Mouse (Mus musculus) neural tube, embryonic 15.5 days (tissue): ENCODE results near the gene Tgfbi. TPM values are rescaled to one million over a fixed set of nuclear protein-coding genes. Genes with fewer than 3 reads are reported as not detected.

Source experiments
- ATAC-seq: fragments of 200-750 bp; cut with Nextera tagmentation; 2 replicates; pipeline ENCODE4 v1.8.0; 2017; ENCODE audit warnings: mild to moderate bottlenecking, moderate TSS enrichment, moderate library complexity; ENCODE audit not compliant: low FRiP score
- H3K27ac ChIP-seq: fragments of 300-500 bp; sonication (generic); replicated peaks from 2 replicates; pipeline ENCODE4 v1.5.1; 2015; ENCODE audit warnings: mild to moderate bottlenecking, inconsistent platforms
- H3K27me3 ChIP-seq: fragments of 300-500 bp; sonication (generic); replicated peaks from 2 replicates; pipeline ENCODE4 v1.6.1; 2015; ENCODE audit warnings: inconsistent platforms
- H3K36me3 ChIP-seq: fragments of 300-500 bp; sonication (generic); 2 replicates; pipeline ENCODE4 v1.6.1; 2015; ENCODE audit warnings: inconsistent platforms
- H3K4me1 ChIP-seq: fragments of 300-500 bp; sonication (generic); 2 replicates; pipeline ENCODE4 v1.6.1; 2015; ENCODE audit warnings: inconsistent platforms
- H3K4me2 ChIP-seq: fragments of 300-500 bp; sonication (generic); 2 replicates; pipeline ENCODE4 v1.6.1; 2015; ENCODE audit warnings: inconsistent platforms, mild to moderate bottlenecking, moderate library complexity
- H3K4me3 ChIP-seq: fragments of 300-500 bp; sonication (generic); replicated peaks from 2 replicates; pipeline ENCODE4 v1.5.1; 2015; ENCODE audit warnings: mild to moderate bottlenecking, inconsistent platforms
- H3K9ac ChIP-seq: fragments of 300-500 bp; sonication (generic); replicated peaks from 2 replicates; pipeline ENCODE4 v1.6.1; 2015; ENCODE audit warnings: mild to moderate bottlenecking, inconsistent platforms
- H3K9me3 ChIP-seq: fragments of 300-500 bp; sonication (generic); replicated peaks from 2 replicates; pipeline ENCODE4 v1.6.1; 2016; ENCODE audit warnings: inconsistent platforms
- whole genome bisulfite sequencing: fragments of 180-500 bp; shearing (Covaris S2); methylation state at CpG from one replicate; pipeline ENCODE4 v1.1.7; 2015; ENCODE audit warnings: mixed read lengths; 5-methylcytosine and 5-hydroxymethylcytosine counted together
- polyA plus RNA-seq: library from polyadenylated mRNA; unstranded; fragments of >200 nt; fragmentation: Nextera tagmentation; extraction: Ambion mirVana; gene quantifications from 2 replicates; pipeline ENCODE4 v1.2.1, GENCODE M21; 2015

Tgfbi gene
- polyA plus RNA-seq = 7.7 and 26.4 TPM in 2 replicates

DNA sequence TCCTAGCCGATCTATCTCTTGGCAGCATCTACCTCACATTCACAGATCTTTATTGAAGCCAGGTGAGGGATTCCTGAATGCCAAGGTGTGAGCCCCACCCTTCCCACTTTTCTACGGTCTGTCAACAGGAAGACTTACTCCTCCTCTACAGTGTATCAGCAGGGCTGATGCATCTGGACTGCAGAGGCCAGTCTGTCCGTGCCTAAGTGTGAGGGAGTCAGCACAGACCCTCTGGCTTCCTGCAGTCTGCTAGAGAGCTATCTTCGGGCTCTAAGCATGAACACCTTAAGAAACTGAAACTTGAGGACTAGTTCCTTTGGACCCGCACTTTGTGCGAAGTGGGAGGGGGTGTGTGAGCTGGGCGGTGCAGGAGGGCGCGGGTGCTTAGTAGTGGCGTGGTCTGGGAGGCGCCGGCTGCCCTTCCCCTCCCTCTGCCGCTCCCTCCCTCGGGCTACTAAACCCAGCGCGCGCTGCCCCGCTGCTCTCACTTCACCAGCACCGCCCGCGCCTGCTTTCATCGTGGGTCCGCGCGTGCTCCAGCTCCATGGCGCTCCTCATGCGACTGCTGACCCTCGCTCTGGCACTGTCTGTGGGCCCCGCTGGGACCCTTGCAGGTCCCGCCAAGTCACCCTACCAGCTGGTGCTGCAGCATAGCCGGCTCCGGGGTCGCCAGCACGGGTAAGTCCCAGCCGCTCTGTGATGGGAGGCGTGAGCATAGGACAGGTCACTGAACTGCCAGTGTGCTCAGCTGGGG lies at the start of gene Tgfbi:
Gene Tgfbi (plus strand): TSS at position 421 of the 754 bp plus-strand sequence.
- Histone ChIP-seq H3K27me3 (peaks cover 25% of the 10 kb centered on the region), H3K27ac (no peak within 1 kb of the TSS), H3K4me3 (peak within 1 kb of the TSS; percentile 47), H3K36me3 (no peaks in the 10 kb centered on the region), H3K4me1 (peaks cover 47% of the 10 kb centered on the region), H3K9me3 (no peaks in the 10 kb centered on the region), H3K4me2 (peak within 1 kb of the TSS; percentile 97), H3K9ac (peak within 1 kb of the TSS; percentile 60)
- WGBS = 3% methylated on average over 36 of the region's 36 CpGs
- peak; percentile 50; the same call in 1 of the 2 replicates for ATAC-seq

DNA sequence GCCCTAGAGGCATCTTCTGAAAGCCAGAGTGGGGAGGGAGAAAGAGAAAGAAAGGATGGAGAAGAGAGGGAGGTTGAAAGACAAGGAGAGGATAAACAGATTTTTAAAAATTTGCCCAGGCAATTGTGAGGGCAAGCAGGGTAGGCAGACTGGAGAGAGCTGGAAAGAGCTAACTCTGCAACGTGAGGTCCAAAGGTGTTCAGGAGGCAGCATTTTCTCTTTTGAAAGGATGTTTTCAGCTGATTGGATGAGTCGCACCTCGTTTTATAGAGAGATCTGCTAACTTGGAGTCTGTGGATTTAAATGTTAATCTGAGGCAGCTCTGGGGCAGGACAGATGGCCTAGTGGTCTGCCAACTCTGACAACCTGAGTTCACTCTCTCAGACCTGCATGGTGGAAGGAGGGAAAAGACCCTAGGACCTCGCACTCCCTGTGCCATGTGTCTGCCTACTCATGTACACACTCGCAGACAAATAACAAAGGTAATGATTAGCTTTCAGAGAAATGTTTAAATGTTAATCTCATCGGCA lies 49.4 kb upstream of the Tgfbi start:
- no peaks in the 10 kb centered on the region for H3K4me1 ChIP-seq
- H3K9me3 ChIP-seq = no peaks in the 10 kb centered on the region
- H3K9ac ChIP-seq = no peak overlapping the region
- H3K27ac ChIP-seq = no peak overlapping the region
- H3K27me3 ChIP-seq = no peaks in the 10 kb centered on the region
- no peak overlapping the region for H3K4me3 ChIP-seq
- ATAC-seq = no peak
- 86% methylated on average over 6 of the region's 6 CpGs for WGBS
- H3K4me2 ChIP-seq = no peak overlapping the region
- no peaks in the 10 kb centered on the region for H3K36me3 ChIP-seq

DNA sequence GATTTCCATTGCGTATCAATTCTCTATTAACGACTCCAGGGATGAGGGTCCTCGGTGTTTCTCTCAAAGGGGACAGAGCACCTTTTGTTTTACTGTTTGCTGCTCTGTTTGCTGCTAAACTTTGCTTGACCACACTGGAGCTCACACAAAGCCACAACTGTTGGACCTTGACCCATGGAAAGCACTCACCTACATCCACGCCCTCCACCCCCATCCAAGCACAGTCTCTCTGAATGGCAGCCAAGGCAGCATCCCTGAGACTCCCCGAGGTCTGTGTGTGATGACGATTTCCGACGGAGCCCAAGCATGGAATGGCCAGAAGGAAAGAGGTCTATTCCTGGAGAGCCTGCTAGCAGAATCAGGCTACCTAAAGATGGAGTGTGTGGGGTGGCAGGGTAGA lies 48.2 kb upstream of the Tgfbi start:
- no peak overlapping the region for H3K4me3 ChIP-seq
- peaks cover under 1% of the 10 kb centered on the region; the same call in 1 of the 2 replicates for H3K4me1 ChIP-seq
- H3K36me3 ChIP-seq = no peaks in the 10 kb centered on the region
- no peak overlapping the region for H3K4me2 ChIP-seq
- H3K9me3 ChIP-seq = no peaks in the 10 kb centered on the region
- no peak overlapping the region for H3K9ac ChIP-seq
- no peaks in the 10 kb centered on the region for H3K27me3 ChIP-seq
- WGBS = 80% methylated on average over 8 of the region's 8 CpGs
- no peak overlapping the region for H3K27ac ChIP-seq
- ATAC-seq = no peak

DNA sequence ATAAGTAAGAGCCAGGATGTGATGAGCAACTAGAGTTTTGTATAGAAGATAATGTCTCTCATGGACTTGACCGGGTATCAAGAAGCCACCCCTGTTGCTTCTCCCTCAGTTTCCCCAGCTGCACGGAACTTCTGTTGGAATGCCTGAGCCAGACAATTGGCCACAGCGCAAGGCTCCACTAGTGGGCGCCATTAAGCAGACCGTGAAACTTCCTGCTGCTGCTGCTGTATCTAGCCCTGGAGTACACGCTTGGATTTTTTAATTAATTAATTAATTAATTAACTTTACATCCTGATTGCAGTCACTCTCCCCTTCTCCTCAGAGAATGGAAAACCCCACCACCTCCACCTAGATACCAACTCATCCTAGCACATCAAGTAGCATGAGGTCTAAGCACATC lies 46.2 kb upstream of the Tgfbi start:
- Histone ChIP-seq H3K9ac (no peak overlapping the region), H3K4me3 (no peak overlapping the region), H3K36me3 (no peaks in the 10 kb centered on the region), H3K9me3 (no peaks in the 10 kb centered on the region), H3K27ac (no peak overlapping the region), H3K27me3 (no peaks in the 10 kb centered on the region), H3K4me2 (no peak overlapping the region), H3K4me1 (peaks cover 6% of the 10 kb centered on the region; the same call in 1 of the 2 replicates)
- ATAC-seq = no peak
- 37% methylated on average over 6 of the region's 6 CpGs for WGBS

DNA sequence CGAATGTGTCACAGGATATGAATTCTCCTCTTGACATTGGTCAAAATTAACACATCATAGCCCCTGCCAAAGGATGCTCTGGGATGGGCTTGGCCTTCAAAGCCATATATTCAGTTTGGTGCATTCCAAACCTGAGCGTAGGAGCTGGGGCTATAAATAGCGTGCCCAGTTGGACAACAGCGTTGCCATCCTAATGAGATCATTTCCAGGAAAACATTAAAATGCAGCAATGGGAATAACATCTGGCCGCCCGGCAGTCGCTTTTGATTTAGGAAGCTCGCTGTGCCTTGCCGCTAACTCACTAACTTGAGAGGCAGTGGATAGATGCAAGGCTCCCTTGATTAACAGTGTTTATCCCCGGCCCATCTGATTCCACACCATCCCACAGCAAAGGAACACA lies 43.0 kb upstream of the Tgfbi start:
- ATAC-seq = no peak
- Histone ChIP-seq H3K27me3 (no peaks in the 10 kb centered on the region), H3K4me3 (no peak overlapping the region), H3K9me3 (no peaks in the 10 kb centered on the region), H3K4me2 (no peak overlapping the region), H3K36me3 (no peaks in the 10 kb centered on the region), H3K27ac (no peak overlapping the region), H3K9ac (no peak overlapping the region), H3K4me1 (peaks cover 6% of the 10 kb centered on the region; the same call in 1 of the 2 replicates)
- 32% methylated on average over 10 of the region's 10 CpGs for WGBS

DNA sequence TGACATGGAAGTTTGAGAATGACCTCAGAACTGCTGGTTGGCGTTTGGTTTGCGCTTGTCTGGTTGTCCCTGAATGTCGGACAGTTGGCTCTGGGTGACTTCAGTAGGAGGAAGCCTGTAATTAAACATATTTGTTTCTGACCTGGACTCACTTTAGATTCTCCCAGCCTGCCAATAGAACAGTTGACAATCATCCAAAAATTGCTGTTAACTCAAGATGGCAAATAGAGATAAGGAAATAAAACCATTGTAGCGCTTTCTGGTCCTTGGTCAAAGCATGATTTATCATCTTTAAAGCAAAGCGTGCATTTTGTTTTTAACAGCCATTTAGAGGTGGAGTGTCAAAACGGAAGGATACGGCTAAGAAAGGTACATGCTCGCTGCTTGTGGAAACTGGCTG lies 37.7 kb upstream of the Tgfbi start:
- Histone ChIP-seq H3K27ac (no peak overlapping the region), H3K4me2 (no peak overlapping the region), H3K4me3 (no peak overlapping the region), H3K27me3 (no peaks in the 10 kb centered on the region), H3K36me3 (no peaks in the 10 kb centered on the region), H3K9ac (no peak overlapping the region), H3K9me3 (no peaks in the 10 kb centered on the region), H3K4me1 (0 out of 2 replicates have a peak, but pooled peaks cover under 1% of the 10 kb centered on the region)
- 81% methylated on average over 8 of the region's 8 CpGs for WGBS
- no peak for ATAC-seq

DNA sequence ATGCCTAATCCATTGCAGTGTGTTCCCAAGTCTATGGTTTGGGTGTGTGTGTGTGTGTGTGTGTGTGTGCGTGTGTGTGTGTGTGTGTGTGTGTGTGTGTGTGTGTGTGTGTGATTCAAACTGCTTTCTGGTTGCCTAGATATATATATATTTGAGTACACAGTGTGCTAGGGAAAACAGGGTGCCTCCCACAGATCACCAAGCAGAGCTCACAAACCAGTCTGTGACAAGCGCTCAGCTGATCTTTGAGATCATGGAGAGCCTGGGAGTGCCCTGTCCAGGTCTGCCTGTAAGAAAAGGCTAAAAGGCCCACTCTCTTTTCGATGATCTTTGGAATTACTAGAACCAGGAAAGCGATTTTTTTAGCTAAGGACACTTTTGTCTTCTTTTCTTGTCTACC lies 34.2 kb upstream of the Tgfbi start:
- Histone ChIP-seq H3K9ac (no peak overlapping the region), H3K27me3 (no peaks in the 10 kb centered on the region), H3K4me3 (no peak overlapping the region), H3K36me3 (no peaks in the 10 kb centered on the region), H3K4me2 (no peak overlapping the region), H3K4me1 (no peaks in the 10 kb centered on the region), H3K27ac (no peak overlapping the region), H3K9me3 (no peaks in the 10 kb centered on the region)
- no peak for ATAC-seq
- 79% methylated on average over 4 of the region's 4 CpGs for WGBS

DNA sequence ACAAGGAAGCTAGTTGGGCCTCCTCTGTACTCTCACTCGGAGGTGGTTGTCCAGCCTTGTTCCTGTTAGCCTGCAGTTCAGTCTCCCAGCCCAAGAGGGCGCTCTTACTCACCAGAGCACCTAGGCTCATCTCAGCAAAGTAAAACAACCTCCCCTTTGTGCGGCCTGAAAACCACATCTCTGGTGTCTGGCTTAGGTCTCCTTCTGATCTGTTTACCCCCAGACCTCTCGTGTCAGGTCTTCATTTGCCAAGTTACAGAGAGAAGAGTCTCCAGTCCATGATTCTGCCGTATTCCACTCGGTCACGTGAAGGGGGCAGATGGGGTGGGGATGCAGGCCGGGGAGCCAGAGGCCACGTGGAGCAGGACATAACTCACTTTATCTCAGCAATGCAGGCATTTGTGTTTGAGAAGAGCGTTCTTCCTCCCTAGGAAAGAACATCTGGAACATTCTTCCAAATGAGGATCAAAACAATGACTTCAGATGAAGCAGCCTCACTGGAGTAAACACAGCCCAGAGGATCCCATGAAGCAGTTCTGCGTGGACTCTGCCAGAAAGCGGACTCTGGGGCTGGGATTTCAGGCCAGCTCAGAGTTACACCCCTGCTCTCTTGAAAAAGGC lies 33.5 kb upstream of the Tgfbi start:
- Histone ChIP-seq H3K36me3 (no peaks in the 10 kb centered on the region), H3K9me3 (no peaks in the 10 kb centered on the region), H3K4me3 (no peak overlapping the region), H3K9ac (no peak overlapping the region), H3K27ac (0 out of 2 replicates have a peak overlapping the region, but pooled peaks have one; percentile 34), H3K4me2 (no peak overlapping the region), H3K4me1 (no peaks in the 10 kb centered on the region), H3K27me3 (no peaks in the 10 kb centered on the region)
- 61% methylated on average over 12 of the region's 12 CpGs for WGBS
- ATAC-seq = no peak

DNA sequence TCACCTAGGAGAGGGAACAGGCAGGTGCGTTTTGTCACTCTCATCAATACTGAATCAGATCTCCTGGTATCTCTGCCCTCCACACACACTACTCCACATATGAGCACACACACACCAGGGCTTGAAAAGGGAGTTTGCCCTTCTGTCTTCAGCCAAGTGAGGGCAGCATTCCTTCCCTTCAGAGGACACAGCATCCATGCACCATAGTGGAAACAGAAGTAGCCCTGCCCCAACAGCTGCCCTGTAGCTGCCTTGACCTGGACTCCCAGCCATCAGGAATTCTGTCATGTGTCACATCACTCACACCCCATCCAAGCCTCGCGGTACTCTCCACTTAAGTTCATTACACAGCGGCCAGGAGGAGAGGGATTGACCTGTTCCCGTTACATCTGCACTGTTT lies 31.2 kb upstream of the Tgfbi start:
- H3K9ac ChIP-seq = no peak overlapping the region
- no peaks in the 10 kb centered on the region for H3K27me3 ChIP-seq
- H3K9me3 ChIP-seq = no peaks in the 10 kb centered on the region
- H3K4me3 ChIP-seq = no peak overlapping the region
- no peak overlapping the region for H3K4me2 ChIP-seq
- H3K4me1 ChIP-seq = peaks cover 17% of the 10 kb centered on the region
- 86% methylated on average over 5 of the region's 5 CpGs for WGBS
- no peaks in the 10 kb centered on the region for H3K36me3 ChIP-seq
- no peak for ATAC-seq
- no peak overlapping the region for H3K27ac ChIP-seq

DNA sequence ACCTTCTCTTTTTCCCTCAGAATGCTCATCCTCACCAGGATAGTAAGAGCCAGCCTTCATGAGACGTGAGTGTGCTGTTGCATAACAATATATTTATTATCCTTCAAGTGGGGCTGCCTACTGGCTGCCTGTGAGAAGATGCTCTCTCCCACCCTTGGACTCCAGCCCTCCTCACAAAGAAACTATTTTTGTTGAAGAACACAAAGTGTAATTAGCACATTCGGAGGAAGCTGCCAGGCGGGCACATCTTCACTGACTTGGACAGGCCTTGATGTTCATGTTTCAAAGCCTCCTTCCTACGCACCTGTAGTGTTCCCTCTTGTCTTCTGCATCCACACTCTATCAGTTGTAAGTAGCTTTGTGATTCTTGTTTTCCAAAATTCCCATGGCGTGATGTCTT lies 28.9 kb upstream of the Tgfbi start:
- WGBS = 68% methylated on average over 5 of the region's 5 CpGs
- Histone ChIP-seq H3K9me3 (no peaks in the 10 kb centered on the region), H3K4me1 (peaks cover 18% of the 10 kb centered on the region), H3K27ac (no peak overlapping the region), H3K4me3 (no peak overlapping the region), H3K4me2 (no peak overlapping the region), H3K27me3 (no peaks in the 10 kb centered on the region), H3K9ac (no peak overlapping the region), H3K36me3 (no peaks in the 10 kb centered on the region)
- ATAC-seq = no peak

DNA sequence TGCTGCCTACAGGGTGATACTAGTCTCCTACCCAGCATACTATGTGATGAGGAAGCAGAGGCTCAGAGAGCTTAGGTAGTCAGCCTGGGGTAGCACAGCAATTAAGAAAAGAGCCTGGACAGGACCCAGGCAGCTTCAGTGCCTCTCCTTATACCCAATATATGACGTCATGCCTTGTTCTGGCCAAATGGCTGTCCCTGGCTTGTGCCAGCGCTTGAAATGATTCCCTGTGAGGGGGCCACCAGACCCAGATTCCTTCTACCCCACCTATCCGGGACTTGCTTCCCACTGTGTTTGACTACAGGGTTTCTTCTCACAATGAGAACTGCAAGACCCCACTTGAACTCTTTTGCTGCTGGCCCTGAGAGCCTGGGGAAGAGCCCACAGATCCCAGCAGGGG lies 27.8 kb upstream of the Tgfbi start:
- H3K4me3 ChIP-seq = no peak overlapping the region
- 7% methylated on average over 3 of the region's 3 CpGs for WGBS
- peaks cover 18% of the 10 kb centered on the region for H3K4me1 ChIP-seq
- no peak overlapping the region for H3K4me2 ChIP-seq
- peak; percentile 71 for ATAC-seq
- H3K36me3 ChIP-seq = no peaks in the 10 kb centered on the region
- H3K27ac ChIP-seq = peak overlapping the region; percentile 56; the same call in 1 of the 2 replicates
- H3K27me3 ChIP-seq = no peaks in the 10 kb centered on the region
- H3K9me3 ChIP-seq = no peaks in the 10 kb centered on the region
- H3K9ac ChIP-seq = no peak overlapping the region

DNA sequence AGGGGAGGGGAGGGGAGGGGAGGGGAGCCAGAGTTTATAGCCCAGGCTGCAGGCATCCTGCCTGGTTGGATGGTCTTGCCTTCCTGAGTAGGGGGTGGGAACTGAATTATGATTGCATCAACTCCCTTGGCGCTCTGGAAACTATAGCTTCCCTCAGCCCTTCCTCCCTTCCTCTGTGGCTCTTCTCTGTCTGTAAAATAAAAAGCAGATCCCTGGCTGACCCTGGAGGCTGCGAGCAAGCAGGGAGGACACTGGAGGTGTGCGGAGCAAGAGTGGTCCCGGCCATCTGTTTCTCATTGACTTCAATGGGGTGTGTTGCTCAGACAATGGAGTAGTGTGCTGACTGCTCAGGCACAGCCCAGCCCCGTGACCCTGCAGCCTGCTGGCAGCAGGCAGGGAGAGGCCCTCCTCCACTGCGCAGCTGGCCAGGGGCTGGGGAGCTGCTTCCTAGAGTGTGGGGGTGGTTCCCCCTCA lies 27.3 kb upstream of the Tgfbi start:
- Histone ChIP-seq H3K9ac (no peak overlapping the region), H3K4me1 (peaks cover 18% of the 10 kb centered on the region), H3K4me3 (no peak overlapping the region), H3K27ac (peak overlapping the region; percentile 61), H3K9me3 (no peaks in the 10 kb centered on the region), H3K4me2 (peak overlapping the region; percentile 27), H3K27me3 (no peaks in the 10 kb centered on the region), H3K36me3 (no peaks in the 10 kb centered on the region)
- WGBS = 2% methylated on average over 6 of the region's 6 CpGs
- ATAC-seq = peak; percentile 85
